ENCODE assay signal across 8 mouse cellular contexts in genomic region chr1:134415168-134415831, GRCm38 (mm10). TPM values are rescaled to one million over a fixed set of nuclear protein-coding genes. Genes with fewer than 3 reads are reported as not detected.
A peak's percentile ranks its signal among the peaks of the same experiment; 100 is the strongest.
DNase-seq lines count a peak whose midpoint lies in the region; ATAC-seq and TF ChIP-seq lines count a peak whose summit lies in the region.

Gene Adipor1 (plus strand): TSS chr1:134415378.

- ATAC-seq in erythroid progenitor cell, adult 5-6 weeks (replicated peaks; ENCODE audit: low FRiP score, poor library complexity, severe bottlenecking), result peak; percentile 94
- peak; percentile 99 for ATAC-seq in heart, embryonic 12.5 days (ENCODE audit: insufficient number of reproducible peaks, low FRiP score)
- ATAC-seq in kidney, postnatal 0 days (replicated peaks; ENCODE audit: low FRiP score, low read depth), result peak; percentile 100
- ATAC-seq in liver, embryonic 11.5 days (replicated peaks; ENCODE audit: low FRiP score), result peak; percentile 99
- ATAC-seq in stomach, embryonic 14.5 days (ENCODE audit: insufficient number of reproducible peaks, insufficient read depth, low FRiP score, low read depth), result peak; percentile 100

- H3K27me3 ChIP-seq in heart, embryonic 12.5 days (replicated peaks), result no peaks in the 10 kb centered on the region
- H3K27me3 ChIP-seq in kidney, postnatal 0 days (ENCODE audit: insufficient read depth, low read length), result no peaks in the 10 kb centered on the region
- no peaks in the 10 kb centered on the region for H3K27me3 ChIP-seq in liver, embryonic 11.5 days (replicated peaks; ENCODE audit: control insufficient read depth, insufficient read depth, low read length)
- no peaks in the 10 kb centered on the region for H3K27me3 ChIP-seq in stomach, embryonic 14.5 days (ENCODE audit: control insufficient read depth, insufficient read depth, low read length)

- peak within 1 kb of the TSS; percentile 94 for H3K9ac ChIP-seq in heart, embryonic 12.5 days
- H3K9ac ChIP-seq in kidney, postnatal 0 days (ENCODE audit: low read depth, low read length), result peak within 1 kb of the TSS; percentile 94
- peak within 1 kb of the TSS; percentile 86 for H3K9ac ChIP-seq in liver, embryonic 11.5 days (ENCODE audit: low read depth, low read length)
- peak within 1 kb of the TSS; percentile 86 for H3K9ac ChIP-seq in stomach, embryonic 14.5 days (replicated peaks; ENCODE audit: low read depth, low read length)

- peak within 1 kb of the TSS; percentile 78 for H3K4me3 ChIP-seq in heart, embryonic 12.5 days
- peak within 1 kb of the TSS; percentile 91 for H3K4me3 ChIP-seq in kidney, postnatal 0 days (replicated peaks; ENCODE audit: low read depth, low read length)
- H3K4me3 ChIP-seq in liver, embryonic 11.5 days (ENCODE audit: low read depth, low read length), result peak within 1 kb of the TSS; percentile 97
- peak within 1 kb of the TSS; percentile 82 for H3K4me3 ChIP-seq in stomach, embryonic 14.5 days (ENCODE audit: low read depth, low read length)

- TF ChIP-seq CTCF in kidney, postnatal 0 days (IDR thresholded peaks at IDR 0.05; ENCODE audit: low read depth), result no peak; the same call in none of the 2 replicates

- H3K27ac ChIP-seq in heart, embryonic 12.5 days (ENCODE audit: poor library complexity, severe bottlenecking), result peak within 1 kb of the TSS; percentile 91
- peak within 1 kb of the TSS; percentile 96 for H3K27ac ChIP-seq in kidney, postnatal 0 days
- peak within 1 kb of the TSS; percentile 90 for H3K27ac ChIP-seq in liver, embryonic 11.5 days (ENCODE audit: low read depth, low read length)
- H3K27ac ChIP-seq in stomach, embryonic 14.5 days (ENCODE audit: low read length), result peak within 1 kb of the TSS; percentile 94

- peaks cover 51% of the 10 kb centered on the region for H3K4me1 ChIP-seq in heart, embryonic 12.5 days (replicated peaks)
- peaks cover 35% of the 10 kb centered on the region for H3K4me1 ChIP-seq in kidney, postnatal 0 days (replicated peaks; ENCODE audit: insufficient read depth, low read length)
- H3K4me1 ChIP-seq in liver, embryonic 11.5 days (replicated peaks; ENCODE audit: control insufficient read depth, insufficient read depth, low read length), result peaks cover 44% of the 10 kb centered on the region
- H3K4me1 ChIP-seq in stomach, embryonic 14.5 days (ENCODE audit: control insufficient read depth, insufficient read depth, low read length), result peaks cover 27% of the 10 kb centered on the region

- no peaks in the 10 kb centered on the region for H3K9me3 ChIP-seq in heart, embryonic 12.5 days (replicated peaks)
- H3K9me3 ChIP-seq in kidney, postnatal 0 days (replicated peaks; ENCODE audit: low read length), result no peaks in the 10 kb centered on the region
- H3K9me3 ChIP-seq in liver, embryonic 11.5 days (ENCODE audit: control insufficient read depth, low read length), result no peaks in the 10 kb centered on the region
- no peaks in the 10 kb centered on the region for H3K9me3 ChIP-seq in stomach, embryonic 14.5 days (ENCODE audit: control insufficient read depth, low read depth, low read length)

- under 1% methylated on average over 73 of the region's 77 CpGs for WGBS in heart, embryonic 12.5 days
- under 1% methylated on average over 54 of the region's 77 CpGs for WGBS in kidney, postnatal 0 days
- WGBS in liver, embryonic 11.5 days, result under 1% methylated on average over 72 of the region's 77 CpGs
- WGBS in stomach, embryonic 14.5 days, result under 1% methylated on average over 65 of the region's 77 CpGs

- peak; percentile 94 for DNase-seq in CD4-positive helper T cell, adult 2 months (ENCODE audit: low read depth, low spot score)
- peak; percentile 89 for DNase-seq in brain, embryonic 18.5 days (ENCODE audit: low read depth, low spot score)
- peak; percentile 99 for DNase-seq in kidney, postnatal 0 days (ENCODE audit: low spot score)
- DNase-seq in liver, embryonic 11.5 days (ENCODE audit: low spot score), result peak; percentile 97
- peak; percentile 93 for DNase-seq in naive thymus-derived CD4-positive, alpha-beta T cell, adult 2 months (ENCODE audit: low read depth)

- H3K4me2 ChIP-seq in heart, embryonic 12.5 days, result peak within 1 kb of the TSS; percentile 72
- H3K4me2 ChIP-seq in kidney, postnatal 0 days (ENCODE audit: low read length), result peak within 1 kb of the TSS; percentile 73
- peak within 1 kb of the TSS; percentile 87 for H3K4me2 ChIP-seq in liver, embryonic 11.5 days
- peak within 1 kb of the TSS; percentile 55 for H3K4me2 ChIP-seq in stomach, embryonic 14.5 days (replicated peaks; ENCODE audit: low read depth, low read length)

- peaks cover 21% of the 10 kb centered on the region for H3K36me3 ChIP-seq in heart, embryonic 12.5 days
- 0 out of 2 replicates have a peak, but pooled peaks cover 6% of the 10 kb centered on the region for H3K36me3 ChIP-seq in kidney, postnatal 0 days (ENCODE audit: insufficient read depth, low read length)
- H3K36me3 ChIP-seq in liver, embryonic 11.5 days (ENCODE audit: control insufficient read depth, insufficient read depth, low read length), result peaks cover 10% of the 10 kb centered on the region
- peaks cover 11% of the 10 kb centered on the region for H3K36me3 ChIP-seq in stomach, embryonic 14.5 days (ENCODE audit: control insufficient read depth, insufficient read depth, low read length)

RNA-seq across cellular contexts. Expression of gene Adipor1, which starts in this region (rescaled TPM):
- 151 and 153 TPM in 2 replicates for total RNA-seq in erythroid progenitor cell, adult 5-6 weeks (2015; ENCODE audit: low replicate concordance)
- 114 and 119 TPM in 2 replicates for total RNA-seq in erythroid progenitor cell, adult 5-6 weeks (2017; ENCODE audit: low replicate concordance)
- polyA plus RNA-seq in heart, embryonic 12.5 days (2016; fragmentation: Nextera tagmentation; extraction: Ambion mirVana), result 126 and 134 TPM in 2 replicates
- polyA plus RNA-seq in kidney, postnatal 0 days (2015; fragmentation: Nextera tagmentation; extraction: Ambion mirVana), result 94.4 and 95.6 TPM in 2 replicates
- 91.7 and 99.2 TPM in 2 replicates for polyA plus RNA-seq in liver, embryonic 11.5 days (2014; fragmentation: Nextera tagmentation; extraction: Ambion mirVana)
- 85.5 and 91.3 TPM in 2 replicates for polyA plus RNA-seq in stomach, embryonic 14.5 days (2014; fragmentation: Nextera tagmentation; extraction: Ambion mirVana)

Comparison
In these comparisons a context has a peak if more than half of its experiments do, and no peak if none do; other contexts are left out.
1. Peak in every context shown above with its lines: DNase-seq, ATAC-seq, H3K4me3 ChIP-seq and H3K27ac ChIP-seq.